25 mouse cellular contexts compared by ENCODE assay signal in genomic region chr13:13637577-13637976, GRCm38 (mm10). TPM values are rescaled to one million over a fixed set of nuclear protein-coding genes. Genes with fewer than 3 reads are reported as not detected.
DNase-seq lines count a peak whose midpoint lies in the region; ATAC-seq and TF ChIP-seq lines count a peak whose summit lies in the region.
"Had no signal": no experiment of that assay in that cellular context is flagged by ENCODE, and none has a peak within 500 bp of the region (broad histone marks: within the 10 kb centered on the region; RNA-seq: fewer than 3 reads in every experiment).

No protein-coding gene starts in this region.

- no peak for TF ChIP-seq POLR2A in bone marrow macrophage, adult 2 months (IDR thresholded peaks at IDR 0.05; ENCODE audit: borderline replicate concordance, low read depth, low read length)

- peak overlapping the region; percentile 73 for H3K27ac ChIP-seq in bone marrow macrophage, adult 2 months (ENCODE audit: insufficient read depth, low read depth, low read length)
- peak overlapping the region; percentile 78 for H3K27ac ChIP-seq in macrophage
- H3K27ac ChIP-seq: embryonic facial prominence, embryonic 12.5 days; embryonic facial prominence, embryonic 15.5 days; forebrain, embryonic 13.5 days; hindbrain, embryonic 12.5 days; hindbrain, embryonic 15.5 days had no signal

- H3K79me2 ChIP-seq in macrophage (ENCODE audit: inconsistent target): peaks cover 96% of the 10 kb centered on the region

- DNase-seq in frontal cortex, postnatal 36 days (ENCODE audit: low spot score in 2 of 2): no peak
- DNase-seq in 416B (ENCODE audit: low read depth): peak; percentile 62
- no peak for DNase-seq in left cerebral cortex, adult 9 months (ENCODE audit: low spot score in 2 of 2)
- no peak for DNase-seq in embryo, embryonic 9.5 days (ENCODE audit: extremely low spot score)
- DNase-seq in kidney, postnatal 14 days: no peak
- DNase-seq: adrenal gland, postnatal 10 days; adrenal gland, postnatal 36 days; cerebellum, adult 11-12 months; cerebellum, adult 8-10 months; cerebellum, postnatal 10 days; cerebellum, postnatal 36 days; gastrocnemius, postnatal 10 days; gastrocnemius, postnatal 36 days; kidney, adult 2 months had no signal

- H3K4me1 ChIP-seq in bone marrow macrophage, adult 2 months (ENCODE audit: control insufficient read depth, insufficient read depth, low read length): peaks cover 22% of the 10 kb centered on the region
- H3K4me1 ChIP-seq: embryonic facial prominence, embryonic 12.5 days; embryonic facial prominence, embryonic 15.5 days; hindbrain, embryonic 12.5 days; hindbrain, embryonic 15.5 days had no signal

- no peak overlapping the region for H3K4me3 ChIP-seq in bone marrow macrophage, adult 2 months (ENCODE audit: insufficient read depth, low read length)
- H3K4me3 ChIP-seq in macrophage (ENCODE audit: inconsistent target): no peak overlapping the region
- H3K4me3 ChIP-seq: embryonic facial prominence, embryonic 12.5 days; embryonic facial prominence, embryonic 15.5 days; erythroblast, embryonic 14.5 days; forebrain, embryonic 13.5 days; hindbrain, embryonic 12.5 days; hindbrain, embryonic 15.5 days had no signal

- H3K36me3 ChIP-seq in macrophage (ENCODE audit: inconsistent target): peaks cover 55% of the 10 kb centered on the region
- H3K36me3 ChIP-seq: embryonic facial prominence, embryonic 12.5 days had no signal

- TF ChIP-seq CTCF in bone marrow macrophage, adult 2 months (IDR thresholded peaks at IDR 0.05; ENCODE audit: low read depth, low read length): no peak

- peak; percentile 46; the same call in 1 of the 2 replicates for ATAC-seq in frontal cortex, adult (ENCODE audit: low TSS enrichment)
- ATAC-seq: forebrain, embryonic 13.5 days; forebrain, embryonic 16.5 days; intestine, postnatal 0 days had no signal

- WGBS in macrophage (ENCODE audit: missing documents): 70% methylated on average over 3 of the region's 3 CpGs

RNA-seq across cellular contexts. Expression of gene Lyst, which starts 47.4 kb away (rescaled TPM):
- 45.9 and 46.5 TPM in 2 replicates for polyA plus RNA-seq in bone marrow macrophage, adult 2 months (2012; ENCODE audit: insufficient read depth, insufficient read length, missing spikeins)
- 1,000 to 10,000 TPM in 11 of 26 experiments, 100 to 1,000 TPM in 15; 472 to 1,464 (median 677) TPM for total RNA-seq in macrophage (2018; cell fraction: chromatin; rRNA removed)
- total RNA-seq in macrophage (2018; cell fraction: cytosol; rRNA removed): 100 to 1,000 TPM in 11 of 26 experiments, 10 to 100 TPM in 15; 45.6 to 148 (median 84.8) TPM
- total RNA-seq in macrophage (2018; cell fraction: nucleus; rRNA removed): 100 to 1,000 TPM; 185 to 692 (median 358) TPM
- 43.1 to 56.6 TPM (median 48.0 TPM) in 3 replicates for polyA plus RNA-seq in macrophage (2018)
